Mouse (Mus musculus) cortical plate, adult 2 months (tissue): ENCODE measurements around the gene Arl10.

ENCODE experiments used
- CTCF ChIP-seq: fragments of 200-500 bp; IDR thresholded peaks from 2 replicates; pipeline ENCODE4 v1.5.1; 2011; ENCODE audit warnings: mild to moderate bottlenecking, control low read depth, low read length; ENCODE audit not compliant: insufficient read depth; ENCODE audit errors: extremely low read depth
- POLR2A ChIP-seq: fragments of 200-500 bp; IDR thresholded peaks from 2 replicates; pipeline ENCODE4 v1.6.1; 2011; ENCODE audit warnings: mild to moderate bottlenecking, low read length, control low read depth; ENCODE audit not compliant: insufficient read depth; ENCODE audit errors: extremely low read depth

- peak; percentile 93 for TF ChIP-seq POLR2A
- no peak for TF ChIP-seq CTCF
Observed at GRCm38 (mm10) chr13:54565201-54565581, 9.6 kb upstream of the Arl10 start, which contains the start of gene 4833439L19Rik.
